ENCODE assay signal across 11 mouse cellular contexts in genomic region chr10:118947724-118948123, GRCm38 (mm10).
A peak's percentile ranks its signal among the peaks of the same experiment; 100 is the strongest.
DNase-seq lines count a peak whose midpoint lies in the region; ATAC-seq and TF ChIP-seq lines count a peak whose summit lies in the region.
"Had no signal": no experiment of that assay in that cellular context is flagged by ENCODE, and none has a peak within 500 bp of the region (broad histone marks: within the 10 kb centered on the region; RNA-seq: fewer than 3 reads in every experiment).

No protein-coding gene starts in this region.

- no peak for TF ChIP-seq CTCF in lung, adult 2 months (IDR thresholded peaks at IDR 0.05; ENCODE audit: insufficient read depth, low read length)
- TF ChIP-seq CTCF in heart, postnatal 0 days (IDR thresholded peaks at IDR 0.05; ENCODE audit: low read depth), result no peak

- no peak for ATAC-seq in heart, postnatal 0 days (ENCODE audit: insufficient read depth, low read depth)

- H3K36me3 ChIP-seq in heart, postnatal 0 days (replicated peaks; ENCODE audit: control insufficient read depth, insufficient read depth, low read length), result no peaks in the 10 kb centered on the region
- H3K36me3 ChIP-seq: forebrain, embryonic 10.5 days had no signal

- no peak for TF ChIP-seq POLR2A in lung, adult 2 months (IDR thresholded peaks at IDR 0.05; ENCODE audit: borderline replicate concordance, extremely low read depth, low read depth, low read length)

- WGBS in lung, adult 2 months, result 56% methylated on average over 6 of the region's 6 CpGs
- WGBS in heart, postnatal 0 days, result 49% methylated on average over 6 of the region's 6 CpGs

- H3K9me3 ChIP-seq in heart, postnatal 0 days (replicated peaks; ENCODE audit: control insufficient read depth, low read length), result no peaks in the 10 kb centered on the region
- H3K9me3 ChIP-seq: forebrain, embryonic 10.5 days had no signal

- H3K4me3 ChIP-seq in lung, adult 2 months (replicated peaks; ENCODE audit: extremely low read depth, low read depth, low read length), result no peak overlapping the region
- no peak overlapping the region for H3K4me3 ChIP-seq in heart, postnatal 0 days (ENCODE audit: low read depth, low read length)
- H3K4me3 ChIP-seq: forebrain, embryonic 10.5 days had no signal

- no peaks in the 10 kb centered on the region for H3K27me3 ChIP-seq in heart, postnatal 0 days (ENCODE audit: control insufficient read depth, insufficient read depth, low read length)

- H3K9ac ChIP-seq in heart, postnatal 0 days (replicated peaks; ENCODE audit: low read depth, low read length), result no peak overlapping the region

- no peak for TF ChIP-seq EP300 in heart, postnatal 0 days (IDR thresholded peaks at IDR 0.05; ENCODE audit: low read depth)

- no peak overlapping the region; the same call in 1 of the 2 replicates for H3K4me2 ChIP-seq in heart, postnatal 0 days (ENCODE audit: low read depth, low read length)

- peaks cover 3% of the 10 kb centered on the region for H3K4me1 ChIP-seq in lung, adult 2 months (ENCODE audit: control insufficient read depth, insufficient read depth, low read length)
- 0 out of 2 replicates have a peak, but pooled peaks cover 3% of the 10 kb centered on the region for H3K4me1 ChIP-seq in heart, postnatal 0 days (ENCODE audit: control insufficient read depth, insufficient read depth)
- H3K4me1 ChIP-seq: forebrain, embryonic 10.5 days had no signal

- peak; percentile 27 for DNase-seq in lung, postnatal 10 days
- no peak for DNase-seq in lung, adult 2 months
- peak; percentile 12 for DNase-seq in heart, postnatal 0 days (ENCODE audit: low spot score)
- DNase-seq in kidney, postnatal 14 days, result peak; percentile 63
- no peak for DNase-seq in urinary bladder, postnatal 14 days (ENCODE audit: low spot score)
- no peak for DNase-seq in left cerebral cortex, adult 11 months (ENCODE audit: low spot score)
- no peak for DNase-seq in yolk sac, embryonic 10.5 days (ENCODE audit: low spot score)
- DNase-seq: cerebellum, postnatal 25 days; right cerebral cortex, postnatal 14 days; thymus, postnatal 14 days had no signal

- no peak overlapping the region for H3K27ac ChIP-seq in heart, postnatal 0 days (ENCODE audit: low read depth)
- H3K27ac ChIP-seq: forebrain, embryonic 10.5 days had no signal

Comparison
In these comparisons a context has a peak if more than half of its experiments do, and no peak if none do; other contexts are left out.
1. DNase-seq: peak in lung, postnatal 10 days (single experiment), heart, postnatal 0 days (single experiment) and kidney, postnatal 14 days (single experiment); none in lung, adult 2 months (single experiment), urinary bladder, postnatal 14 days (single experiment), left cerebral cortex, adult 11 months (single experiment) and yolk sac, embryonic 10.5 days (single experiment).